Mouse (Mus musculus) heart, postnatal 0 days (tissue): ENCODE results near the gene a. TPM values are rescaled to one million over a fixed set of nuclear protein-coding genes. Genes with fewer than 3 reads are reported as not detected.
A peak's percentile ranks its signal among the peaks of the same experiment; 100 is the strongest.

ENCODE experiments used
- ATAC-seq: fragments of 200-750 bp; cut with Nextera tagmentation; 2 replicates; pipeline ENCODE4 v1.8.0; 2017; ENCODE audit warnings: low read depth, moderate number of reproducible peaks, moderate library complexity; ENCODE audit not compliant: insufficient read depth
- DNase-seq: peaks from one replicate; pipeline ENCODE4 v3.0.0-alpha.2; 2016; ENCODE audit warnings: low spot score
- H3K27ac ChIP-seq: fragments of 300-500 bp; sonication (generic); 2 replicates; pipeline ENCODE4 v1.5.1; 2014; ENCODE audit warnings: low read depth, mild to moderate bottlenecking
- H3K27me3 ChIP-seq: fragments of 300-500 bp; sonication (generic); 2 replicates; pipeline ENCODE4 v1.6.1; 2014; ENCODE audit warnings: low read length, mixed read lengths; ENCODE audit not compliant: control insufficient read depth, insufficient read depth
- H3K36me3 ChIP-seq: fragments of 300-500 bp; sonication (generic); replicated peaks from 2 replicates; pipeline ENCODE4 v1.6.1; 2014; ENCODE audit warnings: low read length, mixed read lengths; ENCODE audit not compliant: control insufficient read depth, insufficient read depth
- H3K4me1 ChIP-seq: fragments of 300-500 bp; sonication (generic); 2 replicates; pipeline ENCODE4 v1.6.1; 2014; ENCODE audit warnings: antibody characterized with exemption; ENCODE audit not compliant: control insufficient read depth, insufficient read depth
- H3K4me2 ChIP-seq: fragments of 300-500 bp; sonication (generic); 2 replicates; pipeline ENCODE4 v1.6.1; 2014; ENCODE audit warnings: low read depth, mild to moderate bottlenecking, low read length, moderate library complexity
- H3K4me3 ChIP-seq: fragments of 300-500 bp; sonication (generic); 2 replicates; pipeline ENCODE4 v1.5.1; 2014; ENCODE audit warnings: low read depth, low read length
- H3K9ac ChIP-seq: fragments of 300-500 bp; sonication (generic); replicated peaks from 2 replicates; pipeline ENCODE4 v1.6.1; 2014; ENCODE audit warnings: low read depth, low read length, mixed read lengths
- H3K9me3 ChIP-seq: fragments of 300-500 bp; sonication (generic); replicated peaks from 2 replicates; pipeline ENCODE4 v1.6.1; 2016; ENCODE audit warnings: low read length; ENCODE audit not compliant: control insufficient read depth
- CTCF ChIP-seq: IDR thresholded peaks from 2 replicates; pipeline ENCODE4 v1.5.1; 2016; ENCODE audit warnings: antibody characterized with exemption, control low read depth, low read depth
- EP300 ChIP-seq: IDR thresholded peaks from 2 replicates; pipeline ENCODE4 v1.6.1; 2016; ENCODE audit warnings: antibody characterized with exemption, low read depth
- WGBS: fragments of 180-500 bp; shearing (Covaris S2); extraction: QIAGEN DNeasy Blood & Tissue Kit; methylation state at CpG from one replicate; pipeline ENCODE4 v1.1.7; 2014; 5-methylcytosine and 5-hydroxymethylcytosine counted together
- polyA plus RNA-seq: library from polyadenylated mRNA; unstranded; fragments of >200 nt; fragmentation: Nextera tagmentation; extraction: Ambion mirVana; gene quantifications from 2 replicates; pipeline ENCODE4 v1.2.1, GENCODE M21; 2015
- total RNA-seq: library from RNA; depleted of rRNA; stranded (reverse); fragments of >200 nt; gene quantifications from 2 replicates; pipeline ENCODE4 v1.2.3, GENCODE M21; 2014; ENCODE audit warnings: low replicate concordance

Gene a
- total and polyA plus RNA-seq, 2 experiments from 2014 or later, result not detected

DNA sequence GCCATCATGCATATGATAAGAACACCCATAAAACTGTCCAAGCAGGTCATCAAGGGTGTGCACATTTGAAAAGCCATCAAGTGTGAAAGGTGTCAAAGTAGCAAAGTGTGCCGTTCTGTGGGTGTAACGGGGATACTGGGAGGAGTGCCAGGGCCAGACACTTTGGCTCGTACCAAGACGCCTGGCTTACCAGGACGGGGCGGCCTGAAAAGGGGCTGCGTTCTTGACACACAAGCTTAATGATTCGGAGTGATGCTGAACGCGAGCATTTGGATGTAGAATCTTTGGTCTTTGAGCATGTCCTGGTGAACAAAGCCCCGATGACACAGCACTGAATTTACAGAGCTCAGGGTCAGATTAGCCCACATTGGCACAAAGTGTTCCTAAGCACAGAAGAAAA lies 4.4 kb upstream of the a start:
- Histone ChIP-seq H3K27me3 (no peaks in the 10 kb centered on the region), H3K36me3 (no peaks in the 10 kb centered on the region), H3K4me1 (0 out of 2 replicates have a peak, but pooled peaks cover 3% of the 10 kb centered on the region), H3K9ac (no peak overlapping the region), H3K9me3 (no peaks in the 10 kb centered on the region), H3K4me2 (no peak overlapping the region), H3K27ac (no peak overlapping the region), H3K4me3 (no peak overlapping the region)
- TF ChIP-seq EP300, result no peak
- no peak for TF ChIP-seq CTCF
- WGBS, result 65% methylated on average over 11 of the region's 11 CpGs
- DNase-seq (no peak), ATAC-seq (no peak)

DNA sequence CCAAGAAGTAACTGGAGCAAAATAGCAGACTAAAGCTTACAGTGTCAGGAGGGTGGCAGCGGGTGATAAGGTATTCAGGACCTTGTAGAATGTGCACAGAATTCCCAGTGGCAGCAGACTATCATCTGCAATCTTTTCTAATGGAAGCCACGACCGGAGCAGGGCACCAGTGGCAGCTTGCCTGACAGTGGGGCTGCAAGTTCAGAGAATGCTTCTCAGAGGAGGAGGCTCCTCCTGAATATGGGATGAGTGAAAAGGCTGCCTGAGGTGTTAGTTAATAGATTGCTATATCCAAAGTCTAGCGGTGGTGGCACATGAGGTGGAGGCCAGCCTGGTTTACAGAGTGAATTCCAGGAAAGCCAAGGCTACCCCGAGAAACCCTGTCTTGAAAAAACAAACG lies 1.8 kb upstream of the a start:
- Histone ChIP-seq H3K27me3 (no peaks in the 10 kb centered on the region), H3K9me3 (no peaks in the 10 kb centered on the region), H3K4me3 (no peak overlapping the region), H3K9ac (no peak overlapping the region), H3K36me3 (no peaks in the 10 kb centered on the region), H3K4me1 (peaks cover 22% of the 10 kb centered on the region), H3K27ac (no peak overlapping the region), H3K4me2 (no peak overlapping the region)
- DNase-seq (no peak), ATAC-seq (no peak)
- TF ChIP-seq CTCF (no peak), EP300 (no peak)
- WGBS, result 64% methylated on average over 6 of the region's 6 CpGs

DNA sequence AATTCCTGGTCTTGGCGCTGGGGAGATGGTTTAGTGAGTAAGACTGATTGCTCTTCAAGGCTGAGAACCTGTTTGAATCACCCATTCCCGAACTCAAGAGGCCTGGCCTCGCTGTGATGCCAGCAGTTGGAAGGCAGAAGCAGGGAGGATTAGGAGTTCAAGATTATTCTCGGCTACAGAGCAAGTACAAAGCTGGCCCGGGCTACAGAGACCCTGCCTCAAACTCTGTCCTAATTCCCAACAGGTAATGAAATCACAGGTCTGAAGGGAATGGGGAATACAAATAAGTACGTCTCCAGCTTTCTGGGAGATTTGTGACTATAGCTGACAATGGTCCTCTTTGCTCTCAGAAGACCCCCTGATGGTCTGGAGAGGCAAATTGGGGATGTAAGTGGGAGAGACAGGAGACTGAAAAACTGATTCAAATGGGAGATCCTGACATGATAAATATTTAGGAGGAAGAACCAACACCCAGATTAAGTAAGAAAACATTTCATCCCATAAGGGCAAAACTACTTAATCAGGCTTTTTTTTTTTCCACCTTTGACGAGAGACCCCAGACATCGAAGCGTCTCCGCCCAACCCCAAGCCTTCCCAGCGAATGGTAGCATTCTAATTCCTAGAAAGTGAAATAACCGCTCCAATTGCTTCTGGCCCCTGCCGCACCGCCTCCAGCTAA lies 1.1 kb upstream of the a start:
- no peaks in the 10 kb centered on the region for H3K9me3 ChIP-seq
- peak overlapping the region; percentile 99 for H3K4me3 ChIP-seq
- H3K4me2 ChIP-seq, result peak overlapping the region; percentile 53
- H3K36me3 ChIP-seq, result no peaks in the 10 kb centered on the region
- H3K27me3 ChIP-seq, result no peaks in the 10 kb centered on the region
- H3K4me1 ChIP-seq, result peaks cover 30% of the 10 kb centered on the region
- TF ChIP-seq CTCF (no peak), EP300 (no peak)
- ATAC-seq, result no peak
- H3K27ac ChIP-seq, result peak overlapping the region; percentile 33; the same call in 1 of the 2 replicates
- H3K9ac ChIP-seq, result no peak overlapping the region
- WGBS, result 7% methylated on average over 14 of the region's 14 CpGs
- DNase-seq, result no peak

DNA sequence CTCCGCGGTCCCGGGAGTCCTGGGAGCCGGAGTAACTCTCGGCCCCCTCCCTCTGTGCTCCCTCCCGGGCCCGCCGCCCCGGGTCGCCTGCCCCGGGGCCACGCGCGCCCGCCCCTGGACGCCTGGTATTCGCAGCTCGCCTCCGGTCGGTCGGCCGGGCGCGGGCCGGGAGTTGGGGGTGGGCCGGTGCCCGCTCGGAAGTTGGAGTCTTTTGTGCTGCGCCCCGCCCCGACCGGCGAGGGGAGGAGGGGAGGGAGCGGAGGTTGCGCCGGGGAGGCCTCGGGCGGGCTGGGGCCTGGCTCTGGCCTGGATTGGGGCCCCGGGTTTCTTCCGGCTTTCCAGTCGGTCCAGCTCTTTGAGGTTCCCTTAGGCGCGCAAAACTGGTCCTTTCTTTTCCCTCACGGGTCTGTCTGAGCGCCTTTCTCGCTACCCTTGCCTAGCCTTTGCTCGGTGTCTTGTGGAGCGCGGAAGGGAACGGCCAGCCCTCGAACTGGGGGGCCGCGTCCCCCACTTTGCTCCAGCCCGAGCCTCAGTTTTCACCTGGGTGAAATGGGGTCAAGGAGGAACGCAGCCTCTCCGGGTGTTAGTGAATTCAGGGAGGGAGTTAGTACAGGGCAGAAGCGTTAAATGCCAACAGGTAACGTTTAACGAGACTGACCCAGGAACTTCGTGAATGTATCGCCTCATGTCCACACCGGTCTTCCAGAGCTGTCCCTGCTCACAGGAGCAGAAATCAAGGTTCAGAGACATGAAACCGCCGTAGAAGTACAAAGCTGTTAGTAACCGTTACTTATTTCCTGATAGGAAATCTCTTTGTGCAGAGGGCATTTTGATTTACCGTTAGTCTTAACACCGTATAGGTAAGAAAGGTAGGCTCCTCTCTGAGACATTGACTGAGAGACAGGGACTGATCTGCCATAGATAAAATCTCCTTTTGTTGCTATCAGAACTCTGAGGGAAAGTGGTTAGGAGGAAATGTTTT lies 750 bp downstream of the a start:
- under 1% methylated on average over 66 of the region's 67 CpGs for WGBS
- TF ChIP-seq EP300 (no peak), CTCF (no peak)
- Histone ChIP-seq H3K27me3 (no peaks in the 10 kb centered on the region), H3K9ac (peak overlapping the region; percentile 99), H3K4me2 (peak overlapping the region; percentile 92), H3K27ac (peak overlapping the region; percentile 99), H3K4me3 (peak overlapping the region; percentile 99), H3K9me3 (no peaks in the 10 kb centered on the region), H3K4me1 (peaks cover 43% of the 10 kb centered on the region), H3K36me3 (no peaks in the 10 kb centered on the region)
- ATAC-seq, result peak; percentile 49
- peak; percentile 75 for DNase-seq

DNA sequence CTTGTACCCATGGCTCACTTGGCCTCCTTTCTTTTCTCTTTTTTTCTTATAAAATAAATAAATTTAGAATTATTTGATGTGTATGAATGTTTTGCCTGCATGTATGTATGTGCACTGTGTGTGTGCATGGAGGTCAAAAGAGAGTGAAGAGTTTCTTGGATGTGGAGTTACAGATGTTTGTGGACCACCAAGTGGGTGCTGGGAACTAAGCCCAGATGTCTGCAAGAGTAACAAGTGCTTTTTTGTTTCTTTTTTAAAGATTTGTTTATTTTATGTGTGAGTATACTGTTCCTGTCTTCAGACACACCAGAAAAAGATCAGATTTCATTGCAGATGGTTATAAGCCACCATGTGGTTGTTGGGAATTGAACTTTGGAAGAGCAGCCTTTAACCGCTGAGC lies 12.2 kb downstream of the a start:
- no peak for ATAC-seq
- no peaks in the 10 kb centered on the region for H3K9me3 ChIP-seq
- H3K27ac ChIP-seq, result no peak overlapping the region
- H3K9ac ChIP-seq, result no peak overlapping the region
- no peak for DNase-seq
- H3K4me3 ChIP-seq, result no peak overlapping the region
- peaks cover 30% of the 10 kb centered on the region for H3K4me1 ChIP-seq
- H3K4me2 ChIP-seq, result no peak overlapping the region
- 96% methylated on average over 1 of the region's 1 CpGs for WGBS
- TF ChIP-seq CTCF (no peak), EP300 (no peak)
- H3K36me3 ChIP-seq, result no peaks in the 10 kb centered on the region
- H3K27me3 ChIP-seq, result no peaks in the 10 kb centered on the region
